Mouse (Mus musculus): ENCODE data around the gene Nedd9.
A peak's percentile ranks its signal among the peaks of the same experiment; 100 is the strongest.
"Not testable (repeated sequence)": the region's sequence is repeated elsewhere in the genome, so short reads cannot be mapped to it uniquely, and the experiment has no call there.

Nedd9 gene

GRCm38 (mm10) chr13:41298996-41299395, 188.2 kb downstream of the Nedd9 start:
- no peak for DNase-seq (ENCODE audit: low read depth, low spot score)

DNA sequence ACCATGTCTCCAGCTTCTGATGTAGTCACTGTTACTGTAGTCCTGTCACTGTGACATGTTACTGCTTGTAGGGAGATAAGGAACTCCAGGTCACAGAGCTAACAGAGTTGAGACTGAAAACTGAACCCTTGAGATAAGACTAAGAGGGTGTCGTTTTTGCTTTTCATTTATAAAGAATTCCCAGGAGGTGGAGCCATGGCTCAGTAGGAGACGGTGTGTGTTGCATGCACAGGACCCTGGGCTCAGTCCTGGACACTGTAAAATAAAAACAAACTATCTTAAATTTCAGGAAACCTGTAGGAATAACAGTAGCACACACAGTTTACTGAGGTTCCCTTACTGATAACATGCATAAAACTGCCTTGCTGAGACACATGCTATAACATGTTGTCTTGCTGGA, 188.6 kb downstream of the Nedd9 start:
- DNase-seq (ENCODE audit: low read depth, low spot score): no peak

- no peak for DNase-seq (ENCODE audit: low read depth, low spot score)
Measured at GRCm38 (mm10) chr13:41296396-41296795, 190.8 kb downstream of the Nedd9 start.

DNA sequence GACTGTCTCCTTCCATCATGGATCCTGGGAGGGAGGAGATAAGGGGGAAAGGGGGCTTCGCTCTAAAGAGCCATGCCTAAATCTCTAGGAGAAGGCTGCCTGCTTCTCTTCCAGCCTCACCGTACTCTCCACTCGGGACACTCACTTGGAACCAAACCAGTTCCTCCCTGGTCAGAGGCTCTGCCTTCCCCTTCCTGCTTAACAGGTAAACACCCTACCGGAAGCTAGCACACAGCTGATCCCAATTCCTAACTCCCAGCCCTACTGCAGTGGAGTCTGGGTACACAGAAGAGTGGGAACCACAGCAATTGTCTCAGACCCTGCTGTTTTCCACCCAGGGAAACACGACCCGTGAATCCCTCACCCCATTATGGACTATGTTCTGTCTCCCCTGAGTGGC, 191.3 kb downstream of the Nedd9 start:
- DNase-seq (ENCODE audit: low read depth, low spot score): no peak

GRCm38 (mm10) chr13:41293595-41293994, 193.6 kb downstream of the Nedd9 start:
- no peak for DNase-seq (ENCODE audit: low read depth, low spot score)

GRCm38 (mm10) chr13:41291466-41291974, 195.6 kb downstream of the Nedd9 start:
- no peak for DNase-seq (ENCODE audit: low read depth, low spot score)

DNA sequence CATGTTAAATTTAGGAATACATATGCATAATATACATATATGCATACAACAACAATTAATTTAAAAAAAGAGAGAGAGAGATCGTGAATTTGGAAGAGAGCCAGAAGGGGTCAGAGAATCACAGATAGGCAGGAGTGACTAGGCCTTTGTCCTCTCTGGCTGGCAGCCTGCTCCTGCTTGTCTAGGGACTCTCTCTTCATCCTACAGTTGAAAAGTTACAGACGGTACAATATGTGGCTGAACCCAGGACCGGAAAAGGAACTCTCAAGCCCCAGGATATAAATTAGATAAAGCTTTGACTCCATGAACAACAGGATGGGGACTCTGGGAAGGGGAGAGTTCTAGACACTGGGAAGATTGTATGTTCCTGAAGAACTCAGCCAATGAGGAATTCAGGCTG, 200.9 kb downstream of the Nedd9 start:
- no peak for DNase-seq (ENCODE audit: low read depth, low spot score)

GRCm38 (mm10) chr13:41285448-41285847, 201.7 kb downstream of the Nedd9 start:
- no peak for DNase-seq (ENCODE audit: low read depth, low spot score)

- DNase-seq (ENCODE audit: low read depth, low spot score): peak; percentile 29
Measured at GRCm38 (mm10) chr13:41283256-41283655, 203.9 kb downstream of the Nedd9 start.

DNA sequence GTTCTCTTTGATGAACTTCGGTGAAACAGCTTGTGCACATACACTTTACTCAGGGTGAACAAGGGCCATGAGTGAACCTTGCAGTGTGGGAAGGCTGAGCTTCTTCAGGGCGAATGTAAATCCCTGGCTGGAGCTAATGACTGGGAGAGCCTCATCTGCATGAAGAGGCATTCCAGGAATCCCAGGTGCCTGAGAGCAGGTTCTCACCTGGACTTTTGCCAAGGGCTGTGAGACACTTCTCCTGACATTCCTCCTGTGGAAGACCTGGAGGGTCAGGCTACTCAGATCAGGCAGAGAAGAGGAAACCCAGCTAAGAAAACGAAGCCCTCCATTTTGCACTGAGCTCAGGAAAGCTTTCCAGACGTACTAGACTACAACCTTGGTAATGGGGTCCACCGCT, 206.5 kb downstream of the Nedd9 start:
- no peak for DNase-seq (ENCODE audit: low read depth, low spot score)

DNA sequence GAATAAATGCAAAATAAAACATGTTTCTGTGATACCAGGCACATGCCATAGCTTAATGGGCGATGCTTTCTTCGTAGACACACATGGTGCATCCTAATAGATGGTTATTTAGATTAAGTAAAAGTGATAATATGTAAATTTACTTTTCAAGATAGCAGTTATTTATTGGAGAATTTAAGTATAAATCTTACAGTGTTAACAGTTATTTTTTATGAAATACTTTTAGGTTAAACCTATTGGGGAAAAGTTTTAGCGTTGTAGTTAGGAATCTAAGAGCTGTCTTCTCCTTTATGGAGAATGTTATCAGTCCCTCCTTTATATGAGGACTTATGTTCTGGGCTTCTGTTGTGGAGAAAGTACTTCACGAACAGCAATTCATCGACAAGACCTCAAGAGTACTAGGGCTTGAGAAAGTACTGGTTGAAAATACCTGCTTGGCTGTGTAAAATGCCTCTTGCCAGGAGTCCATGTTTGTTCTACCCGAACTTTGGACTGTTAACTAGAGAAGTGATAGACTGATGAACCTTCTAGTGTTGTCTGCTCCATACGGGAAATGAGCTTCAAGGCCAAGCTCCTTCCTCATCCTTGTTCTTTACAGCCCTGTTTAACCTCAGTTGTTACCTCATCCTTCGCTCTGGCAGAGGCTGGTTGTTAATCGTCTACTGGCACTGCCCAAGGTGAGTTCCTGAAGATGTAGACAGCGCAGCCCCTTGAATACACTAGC, 213.1 kb downstream of the Nedd9 start, which contains the start of gene Gm17364:
TSS of gene Gm17364 (minus strand) at position 51 of the 724 bp plus-strand sequence.
- DNase-seq (ENCODE audit: low read depth, low spot score): no peak

DNA sequence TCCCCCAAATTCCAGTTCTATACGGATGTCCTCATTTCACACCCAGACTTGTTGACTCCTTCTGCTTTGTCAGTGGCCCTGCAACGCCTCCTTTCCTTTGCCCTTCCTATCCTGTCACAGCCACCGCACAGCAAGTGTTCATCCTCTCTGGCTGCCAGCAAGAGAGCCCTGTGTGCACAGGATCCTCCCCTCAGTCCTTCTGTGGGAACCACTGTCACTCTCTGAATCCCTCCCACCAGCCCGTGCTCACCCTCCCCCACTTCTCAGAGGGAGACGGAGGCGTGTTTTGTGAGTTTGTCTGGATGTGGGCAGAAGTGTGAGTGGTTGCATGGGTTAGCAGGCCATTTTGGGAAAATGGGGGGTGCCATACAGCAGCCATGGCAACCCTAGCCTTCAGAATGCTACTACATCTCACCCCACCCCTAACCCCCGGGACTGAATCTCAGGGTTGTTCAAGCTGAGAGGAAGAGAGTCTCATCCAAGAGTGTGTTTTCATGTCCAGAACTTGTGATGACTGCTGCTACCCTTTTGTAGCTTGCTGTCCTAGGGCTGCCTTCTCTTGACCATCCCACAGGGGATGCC, 219.2 kb downstream of the Nedd9 start:
- no peak for DNase-seq (ENCODE audit: low read depth, low spot score)

- no peak for DNase-seq (ENCODE audit: low read depth, low spot score)
Measured at GRCm38 (mm10) chr13:41263304-41264006, 223.7 kb downstream of the Nedd9 start.

DNA sequence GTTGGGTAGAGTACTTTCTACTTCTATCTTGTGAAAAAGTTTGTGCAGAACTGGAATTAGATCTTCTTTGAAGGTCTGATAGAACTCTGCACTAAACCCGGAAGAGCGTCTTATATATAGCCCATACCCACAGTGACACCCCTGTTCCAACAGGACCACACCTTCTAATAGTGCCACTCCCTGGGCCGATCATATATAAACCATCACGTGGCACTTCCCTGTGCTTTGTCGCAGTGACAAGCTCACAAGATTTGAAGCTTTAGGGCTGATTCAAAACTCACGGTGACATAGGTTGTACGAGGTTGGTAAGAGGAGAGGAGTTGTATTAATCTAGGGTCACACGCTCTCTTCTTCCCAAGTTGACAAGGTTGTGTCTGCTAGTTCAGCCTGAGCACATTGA, 225.5 kb downstream of the Nedd9 start:
- DNase-seq (ENCODE audit: low read depth, low spot score): not testable (repeated sequence)

Data from WW6 (cell line).